Mouse (Mus musculus) heart, postnatal 0 days (tissue): ENCODE measurements at regions not wholly inside any gene's neighbourhood (a gene's known extent, or its start where the extent isn't known, plus 50 kb on each side); places are given as distances from the start of the nearest gene placed in this dataset.

ENCODE experiments used
- CTCF ChIP-seq: IDR thresholded peaks from 2 replicates; pipeline ENCODE4 v1.5.1; 2016; ENCODE audit warnings: antibody characterized with exemption, control low read depth, low read depth
- EP300 ChIP-seq: IDR thresholded peaks from 2 replicates; pipeline ENCODE4 v1.6.1; 2016; ENCODE audit warnings: antibody characterized with exemption, low read depth

- TF ChIP-seq CTCF (no peak), EP300 (no peak)
These were observed 403.2 kb upstream of the Adgrl2 start for GRCm38 (mm10) chr3:149393317-149394172.
